Mouse (Mus musculus) ES-CJ7 (cell line): Measurements from ENCODE around the gene Kcnk3.

Experiments used
- DNase-seq: peaks from one replicate; pipeline ENCODE4 v3.0.0; 2011; ENCODE audit warnings: low read depth, low spot score

The Kcnk3 gene

GRCm38 (mm10) chr5:30670091-30670490, 82.1 kb downstream of the Kcnk3 start:
- no peak for DNase-seq

GRCm38 (mm10) chr5:30674001-30674400, 86.0 kb downstream of the Kcnk3 start:
- no peak for DNase-seq
